Mouse (Mus musculus): ENCODE measurements around the gene Cct7. TPM values are rescaled to one million over a fixed set of nuclear protein-coding genes. Genes with fewer than 3 reads are reported as not detected.

The Cct7 gene
- total RNA-seq, 2 experiments from 2014 or later = 133 to 151 TPM

DNA sequence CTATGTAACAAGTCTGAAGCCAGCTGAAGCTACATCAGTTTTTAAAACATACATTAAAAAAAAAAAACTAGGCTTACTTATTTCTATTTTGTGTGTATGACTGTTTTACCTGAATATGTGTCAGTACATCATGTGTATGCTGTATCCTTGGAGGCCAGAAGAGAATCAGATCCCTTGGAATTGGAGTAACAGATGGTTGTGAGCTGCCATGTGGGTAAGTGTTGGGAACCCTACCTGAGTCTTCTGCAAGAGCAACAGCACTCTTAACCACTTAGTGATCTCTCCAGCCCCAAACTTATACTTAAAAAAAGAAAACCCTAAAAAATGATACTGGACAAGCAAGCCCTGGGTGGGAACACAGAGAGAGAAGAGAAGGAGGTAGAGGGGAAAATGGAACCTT lies 45.7 kb downstream of the Cct7 start:
- no peak for DNase-seq (ENCODE audit: low spot score)
- intact Hi-C loops (cut with DNase I) = no loop called here

DNA sequence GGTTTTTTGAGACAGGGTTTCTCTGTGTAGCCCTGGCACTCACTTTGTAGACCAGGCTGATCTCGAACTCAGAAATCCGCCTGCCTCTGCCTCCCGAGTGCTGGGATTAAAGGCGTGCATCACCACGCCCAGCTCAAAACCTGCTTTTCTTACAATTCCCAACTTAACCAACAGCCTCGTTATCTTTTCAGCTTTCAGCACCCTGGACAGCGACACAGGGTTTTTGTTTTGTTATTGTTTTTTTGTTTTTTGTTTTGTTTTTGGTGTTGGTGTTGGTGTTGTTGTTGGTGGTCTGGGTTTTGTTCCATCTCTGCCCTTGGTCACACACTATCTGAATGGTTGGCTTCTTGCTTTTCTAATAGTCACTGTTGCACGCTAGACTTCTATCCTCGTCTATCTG lies 46.8 kb downstream of the Cct7 start:
- DNase-seq (ENCODE audit: low spot score) = no peak

GRCm38 (mm10) chr6:85500416-85500815 lies 49.1 kb downstream of the Cct7 start:
- intact Hi-C loops (cut with DNase I) = no loop called here
- no peak for DNase-seq (ENCODE audit: low spot score)

More for the DNA sequence above, 46.8 kb downstream of the Cct7 start:
- intact Hi-C loops (cut with DNase I) = no loop called here

- intact Hi-C loops (cut with DNase I) = no loop called here
- DNase-seq (ENCODE audit: low spot score) = no peak
These were observed 50.3 kb downstream of the Cct7 start for GRCm38 (mm10) chr6:85501571-85502102.

- intact Hi-C loops (cut with DNase I) = no loop called here
- no peak for DNase-seq (ENCODE audit: low spot score)
These were observed 51.0 kb downstream of the Cct7 start for GRCm38 (mm10) chr6:85502103-85502910.

- intact Hi-C loops (cut with DNase I) = no loop called here
- no peak for DNase-seq (ENCODE audit: low spot score)
These were observed 51.6 kb downstream of the Cct7 start, which contains the start of gene Fbxo41 for GRCm38 (mm10) chr6:85502911-85503250. Fbxo41 (minus strand) TSS chr6:85502994.

DNA sequence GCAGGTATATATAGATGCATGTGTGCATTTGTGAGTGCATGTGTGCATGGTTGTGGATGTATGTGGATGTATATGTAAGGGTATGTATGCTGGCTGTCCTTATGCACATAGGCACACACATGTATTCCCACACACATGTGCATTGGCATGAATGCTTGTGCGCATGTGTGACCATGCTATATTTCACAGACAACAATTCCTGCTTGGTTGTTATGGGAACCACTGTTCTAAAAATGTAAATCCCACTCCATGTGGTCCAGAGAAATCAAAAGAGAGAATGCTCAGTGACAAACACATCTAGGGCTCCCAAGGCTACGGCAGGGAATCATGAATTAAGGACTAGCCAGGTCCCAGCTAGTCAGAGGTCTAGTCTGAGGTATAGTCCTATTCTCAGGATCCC lies 53.6 kb downstream of the Cct7 start:
- DNase-seq (ENCODE audit: low spot score) = no peak
- intact Hi-C loops (cut with DNase I) = no loop called here

GRCm38 (mm10) chr6:85508602-85509001 lies 57.3 kb downstream of the Cct7 start:
- intact Hi-C loops (cut with DNase I) = no loop called here
- DNase-seq (ENCODE audit: low spot score) = no peak

- intact Hi-C loops (cut with DNase I) = no loop called here
- DNase-seq (ENCODE audit: low spot score) = no peak
These were observed 59.2 kb downstream of the Cct7 start for GRCm38 (mm10) chr6:85510476-85510875.

GRCm38 (mm10) chr6:85511286-85512055 lies 60.2 kb downstream of the Cct7 start:
- intact Hi-C loops (cut with DNase I) = no loop called here
- DNase-seq (ENCODE audit: low spot score) = no peak

- intact Hi-C loops (cut with DNase I) = no loop called here
- no peak for DNase-seq (ENCODE audit: low spot score)
These were observed 60.7 kb downstream of the Cct7 start for GRCm38 (mm10) chr6:85512056-85512440.

DNA sequence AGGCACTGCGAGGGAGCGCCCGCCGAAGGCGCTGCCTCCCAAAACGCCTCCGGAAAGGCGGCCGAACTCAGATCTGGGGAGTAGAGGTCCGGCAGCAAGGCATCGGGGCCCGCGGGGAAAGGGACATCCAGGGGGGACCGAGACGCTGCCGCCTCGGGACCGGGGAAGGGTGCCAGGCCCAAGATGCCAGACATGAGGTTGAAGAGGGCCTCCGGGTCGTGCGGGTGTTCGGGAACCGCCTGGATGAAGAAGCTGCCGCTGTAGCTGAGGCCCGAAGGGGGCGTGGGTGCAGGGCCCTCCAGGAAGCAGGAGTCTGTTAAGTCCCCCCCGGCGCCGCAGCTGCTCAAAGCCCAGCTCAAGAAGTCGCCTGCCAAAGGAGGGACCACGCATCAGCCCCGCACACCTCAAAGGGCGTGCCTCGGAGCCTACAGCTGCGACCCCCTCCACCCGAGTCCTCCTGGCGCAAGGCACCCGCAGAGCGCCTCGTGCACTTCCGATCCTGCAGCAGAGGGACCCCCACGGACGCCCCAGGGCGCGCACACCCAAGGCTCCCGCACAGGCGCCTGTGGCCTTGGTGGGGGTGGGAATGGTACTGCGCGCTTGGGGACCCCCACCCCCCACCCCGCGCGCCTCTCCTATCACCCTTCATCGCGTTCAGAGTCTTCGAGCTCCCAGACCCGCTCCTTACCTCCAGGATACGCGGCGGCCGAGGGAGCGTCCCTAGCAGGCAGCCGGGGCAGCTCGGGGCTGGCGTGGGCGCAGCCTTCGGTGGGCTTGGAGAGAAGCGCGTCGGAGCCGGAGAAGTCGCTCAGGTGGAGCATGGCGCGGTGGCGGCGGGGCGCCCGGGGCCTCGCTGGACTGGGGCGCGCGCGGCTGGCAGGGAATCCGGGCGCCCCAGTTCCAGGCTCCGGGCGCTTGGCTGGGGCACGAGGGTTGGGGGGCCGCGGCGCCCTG lies 61.5 kb downstream of the Cct7 start:
- DNase-seq (ENCODE audit: low spot score) = no peak
- intact Hi-C loops (cut with DNase I) = no loop called here

- DNase-seq (ENCODE audit: low spot score) = no peak
- intact Hi-C loops (cut with DNase I) = no loop called here
These were observed 62.2 kb downstream of the Cct7 start, which contains the start of gene Egr4 for GRCm38 (mm10) chr6:85513531-85513910. Egr4 (minus strand) TSS chr6:85513589.

DNA sequence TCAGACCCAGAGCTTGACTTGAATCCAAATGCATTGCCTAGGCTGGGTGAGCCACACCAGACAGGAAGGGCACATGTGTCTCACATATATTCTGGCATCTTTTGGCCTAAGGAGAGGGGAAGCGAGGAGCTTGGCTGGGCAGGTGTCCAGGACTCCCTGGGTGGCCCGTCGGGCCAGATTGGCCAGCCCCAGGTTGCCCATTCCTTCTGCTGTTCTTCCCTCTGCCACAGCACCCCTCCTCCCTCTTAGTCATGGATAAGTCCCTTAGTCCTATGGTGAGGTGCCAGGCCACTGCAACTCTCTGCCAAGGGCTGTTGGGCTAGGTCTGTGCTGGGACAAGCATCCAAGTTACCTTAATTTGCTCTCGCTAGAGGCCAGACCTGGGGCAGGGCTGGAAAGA lies 64.6 kb downstream of the Cct7 start:
- intact Hi-C loops (cut with DNase I) = no loop called here

More for the DNA sequence above, 64.6 kb downstream of the Cct7 start:
- DNase-seq (ENCODE audit: low spot score) = no peak

Other genes with a start within 250 kb of the Cct7 start
- 1 to 10 TPM; 4.6 to 4.8 TPM for gene Sfxn5, start 118.1 kb upstream of the Cct7 start, total RNA-seq (2021)
- 10 to 100 TPM; 59.9 to 68.6 TPM for gene Rab11fip5, start 76.9 kb upstream of the Cct7 start, total RNA-seq (2021)
- not detected for gene Noto, start 27.6 kb upstream of the Cct7 start, total RNA-seq (2021)
- 1 to 10 TPM; 6.5 to 8.7 TPM for gene Smyd5, start 19.5 kb upstream of the Cct7 start, total RNA-seq (2021)
- gene Pradc1, start 456 bp downstream of the Cct7 start, total RNA-seq (2021) = 10 to 100 TPM; 10.2 to 13.8 TPM
- gene Fbxo41, start 51.5 kb downstream of the Cct7 start, total RNA-seq (2021) = not detected
- gene Egr4, start 62.1 kb downstream of the Cct7 start, total RNA-seq (2021) = not detected
- 1 to 10 TPM; 2.1 to 2.2 TPM for gene Alms1, start 136.0 kb downstream of the Cct7 start, total RNA-seq (2021)